Mouse (Mus musculus): ENCODE data around the gene Tmem50a.

GRCm38 (mm10) chr4:134856056-134856455, 58.8 kb downstream of the Tmem50a start:
- TF ChIP-seq CTCF (IDR thresholded peaks at IDR 0.05; ENCODE audit: low read depth) (no peak), EP300 (optimal IDR thresholded peaks at IDR 0.05) (no peak)

All from stomach, postnatal 0 days (tissue).